Mouse (Mus musculus) ES-E14 (cell line): ENCODE data around the gene 1110008L16Rik. TPM values are rescaled to one million over a fixed set of nuclear protein-coding genes. Genes with fewer than 3 reads are reported as not detected.
"Not testable (repeated sequence)": the region's sequence is repeated elsewhere in the genome, so short reads cannot be mapped to it uniquely, and the experiment has no call there.

Experiments used
- DNase-seq: peaks from one replicate; pipeline ENCODE4 v3.0.0-alpha.2; 2013; ENCODE audit warnings: low read depth, low spot score
- H3K27ac ChIP-seq: 2 replicates; pipeline ENCODE4 v1.5.1; 2012; ENCODE audit warnings: low read depth, mild to moderate bottlenecking, low read length, moderate library complexity, mixed read lengths; ENCODE audit not compliant: poor library complexity, insufficient read depth, severe bottlenecking
- H3K36me3 ChIP-seq: 2 replicates; pipeline ENCODE4 v1.6.1; 2012; ENCODE audit warnings: mild to moderate bottlenecking, low read length, moderate library complexity, mixed read lengths; ENCODE audit not compliant: control insufficient read depth, poor library complexity, insufficient read depth, severe bottlenecking
- H3K4me1 ChIP-seq, 2 experiments: fragments of 150-350 bp in 1 of 2; sonication (generic) in 1 of 2; 2 replicates each; pipeline ENCODE4 v1.6.1; 2012; ENCODE audit warnings: low read length in 2 of 2, mild to moderate bottlenecking in 1 of 2, mixed read lengths in 1 of 2; ENCODE audit not compliant: control insufficient read depth in 2 of 2, insufficient read depth in 2 of 2, poor library complexity in 1 of 2
- H3K4me3 ChIP-seq, 2 experiments: fragments of 150-350 bp in 1 of 2; sonication (generic) in 1 of 2; 2 replicates each; pipeline ENCODE4 v1.5.1; 2012; ENCODE audit warnings: low read length in 2 of 2, low read depth in 1 of 2, mild to moderate bottlenecking in 1 of 2, mixed read lengths in 1 of 2; ENCODE audit not compliant: insufficient read depth in 1 of 2, poor library complexity in 1 of 2, severe bottlenecking in 1 of 2
- H3K9ac ChIP-seq: 2 replicates; pipeline ENCODE4 v1.6.1; 2012; ENCODE audit warnings: low read depth, mild to moderate bottlenecking, low read length, mixed read lengths; ENCODE audit not compliant: poor library complexity, insufficient read depth, severe bottlenecking
- H3K9me3 ChIP-seq: fragments of 150-350 bp; sonication (generic); 2 replicates; pipeline ENCODE4 v1.6.1; 2012; ENCODE audit warnings: low read depth, mild to moderate bottlenecking, low read length; ENCODE audit not compliant: control insufficient read depth, insufficient read depth
- CHD2 ChIP-seq: IDR thresholded peaks from 2 replicates; pipeline ENCODE4 v1.6.1; 2014; ENCODE audit warnings: mild to moderate bottlenecking, low read depth, low read length, inconsistent platforms
- HCFC1 ChIP-seq: IDR thresholded peaks from 2 replicates; pipeline ENCODE4 v1.6.1; 2012; ENCODE audit warnings: low read length, inconsistent platforms, borderline replicate concordance; ENCODE audit not compliant: insufficient read depth
- MAFK ChIP-seq: IDR thresholded peaks from 2 replicates; pipeline ENCODE4 v1.6.1; 2014; ENCODE audit warnings: mild to moderate bottlenecking, low read depth, low read length, inconsistent platforms; ENCODE audit not compliant: insufficient read depth
- ZC3H11A ChIP-seq: IDR thresholded peaks from 2 replicates; pipeline ENCODE4 v1.6.1; 2012; ENCODE audit warnings: low read depth, mild to moderate bottlenecking, inconsistent platforms, low read length, borderline replicate concordance
- ZNF384 ChIP-seq: IDR thresholded peaks from 2 replicates; pipeline ENCODE4 v1.6.1; 2012; ENCODE audit warnings: low read depth, low read length, inconsistent platforms
- in situ Hi-C, 2 experiments: fragments of 600-800 bp; cut with MboI; formaldehyde crosslinking; loops; one replicate each; pipeline ENCODE4 v1.15.1; 2025; ENCODE audit warnings: low sequenced_read_pairs in 2 of 2, inconsistent platforms in 1 of 2; ENCODE audit not compliant: unreplicated experiment in 2 of 2
- total RNA-seq: library from RNA; depleted of rRNA; stranded (reverse); fragments of 300-350 nt; gene quantifications from 2 replicates; pipeline ENCODE4 v1.2.3, GENCODE M21; 2012; rRNA removed

The 1110008L16Rik gene
- total RNA-seq, result 32.5 and 39.0 TPM in 2 replicates

DNA sequence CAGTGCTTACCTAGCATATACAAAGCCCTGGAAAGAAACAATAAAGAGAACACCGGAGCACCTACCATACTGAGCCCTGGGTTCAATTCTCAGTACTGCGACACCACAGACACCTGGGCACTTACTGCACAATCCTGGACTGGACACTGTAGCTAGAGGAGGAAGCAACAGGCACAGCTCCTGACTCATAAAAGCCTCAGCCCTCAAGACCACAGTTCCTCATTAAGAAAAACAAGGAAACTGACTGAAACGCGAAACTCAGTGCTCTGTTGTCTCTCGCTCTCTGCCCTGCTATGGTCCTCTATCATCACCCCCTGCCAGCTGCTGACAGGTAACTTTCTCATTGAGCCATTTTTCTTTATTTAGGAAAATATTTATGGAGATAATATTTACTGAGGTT, at the start of gene 1110008L16Rik:
TSS of gene 1110008L16Rik (plus strand) at position 242 of the 400 bp plus-strand sequence.
- TF ChIP-seq ZC3H11A, result no peak
- TF ChIP-seq MAFK, result no peak
- no peak for TF ChIP-seq ZNF384
- TF ChIP-seq CHD2, result no peak
- no peak for TF ChIP-seq HCFC1
- Histone ChIP-seq H3K36me3 (peaks cover 7% of the 10 kb centered on the region), H3K27ac (no peak within 1 kb of the TSS), H3K9ac (no peak within 1 kb of the TSS), H3K9me3 (no peaks in the 10 kb centered on the region), H3K4me1 (peaks cover 0 to 12% of the 10 kb centered on the region in 2 experiments; a peak in 2 of 4 replicates), H3K4me3 (no peak within 1 kb of the TSS)
- in situ Hi-C loops, result no loop called here
- DNase-seq, result no peak

DNA sequence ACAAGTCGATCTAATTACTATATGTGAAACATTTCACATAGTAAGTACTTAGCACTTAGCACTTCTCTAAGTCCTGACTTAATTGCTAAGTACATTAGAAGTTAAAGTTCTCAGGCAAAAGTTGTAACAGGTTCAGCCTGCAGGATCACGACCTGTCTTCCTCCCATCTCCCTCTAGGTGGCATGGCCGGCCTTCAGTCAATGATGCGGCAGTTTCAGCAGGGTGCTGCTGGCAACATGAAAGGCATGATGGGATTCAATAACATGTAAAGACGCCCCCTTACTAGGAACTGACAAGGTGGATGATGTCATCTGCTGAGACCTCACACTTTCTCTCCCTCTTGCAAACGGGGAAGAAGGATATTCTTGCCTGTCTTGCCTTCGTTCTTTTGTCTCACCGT, 37.4 kb upstream of the 1110008L16Rik start:
- H3K9ac ChIP-seq, H3K36me3 ChIP-seq, DNase-seq, H3K27ac ChIP-seq, H3K4me3 ChIP-seq, in situ Hi-C loops, H3K4me1 ChIP-seq, H3K9me3 ChIP-seq: not testable (repeated sequence)

DNA sequence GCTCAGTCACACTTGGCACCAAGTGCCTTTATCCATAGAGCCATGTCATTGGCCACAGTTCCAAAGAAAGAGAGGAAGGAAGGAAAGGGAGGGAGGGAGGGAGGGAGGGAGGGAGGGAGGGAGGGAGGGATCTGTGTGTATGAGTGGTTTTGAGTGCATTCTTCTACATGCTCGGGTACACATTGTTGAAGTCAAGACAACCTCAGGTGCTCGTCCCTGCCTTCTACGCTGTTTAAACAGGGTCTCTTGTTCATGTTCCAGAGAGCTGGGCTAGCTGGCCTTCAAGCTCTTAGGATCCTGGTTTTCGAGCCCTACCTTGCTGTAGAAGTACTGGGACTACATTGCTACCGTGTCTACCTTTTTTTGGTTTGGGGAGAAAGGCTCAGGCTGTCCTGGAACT, 36.0 kb upstream of the 1110008L16Rik start:
- DNase-seq, H3K27ac ChIP-seq, H3K9me3 ChIP-seq, H3K36me3 ChIP-seq, H3K4me1 ChIP-seq, H3K9ac ChIP-seq, H3K4me3 ChIP-seq, in situ Hi-C loops: not testable (repeated sequence)

DNA sequence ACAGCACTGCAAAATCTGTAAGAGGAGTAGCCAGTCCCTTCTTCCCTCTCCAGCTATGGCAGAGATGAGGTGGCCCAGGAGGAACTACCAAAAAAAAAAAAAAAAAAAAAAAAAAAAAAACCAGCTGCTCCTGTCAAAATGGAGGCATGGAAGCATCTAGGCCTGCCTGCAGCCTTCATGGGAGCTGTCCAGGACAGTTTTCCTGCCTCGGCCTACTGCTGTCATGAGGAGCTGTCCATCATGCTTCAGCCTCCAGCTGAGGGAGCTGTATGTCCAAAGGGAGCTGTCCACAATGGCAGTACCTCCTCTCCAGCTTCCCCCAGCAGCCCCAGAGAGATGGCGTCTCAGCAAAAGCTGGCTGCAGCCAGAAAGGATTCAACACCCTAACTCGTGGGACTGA, 27.1 kb upstream of the 1110008L16Rik start:
- no peak overlapping the region for H3K27ac ChIP-seq
- H3K4me3 ChIP-seq, result no peak overlapping the region
- TF ChIP-seq ZNF384, result peak; percentile 97
- TF ChIP-seq HCFC1, result peak; percentile 44; the same call in 1 of the 2 replicates
- no peak for TF ChIP-seq CHD2
- H3K36me3 ChIP-seq, result no peaks in the 10 kb centered on the region
- DNase-seq, result peak; percentile 54
- no peak overlapping the region for H3K9ac ChIP-seq
- no peaks in the 10 kb centered on the region for H3K9me3 ChIP-seq
- H3K4me1 ChIP-seq, result no peaks in the 10 kb centered on the region
- in situ Hi-C loops, result no loop called here

DNA sequence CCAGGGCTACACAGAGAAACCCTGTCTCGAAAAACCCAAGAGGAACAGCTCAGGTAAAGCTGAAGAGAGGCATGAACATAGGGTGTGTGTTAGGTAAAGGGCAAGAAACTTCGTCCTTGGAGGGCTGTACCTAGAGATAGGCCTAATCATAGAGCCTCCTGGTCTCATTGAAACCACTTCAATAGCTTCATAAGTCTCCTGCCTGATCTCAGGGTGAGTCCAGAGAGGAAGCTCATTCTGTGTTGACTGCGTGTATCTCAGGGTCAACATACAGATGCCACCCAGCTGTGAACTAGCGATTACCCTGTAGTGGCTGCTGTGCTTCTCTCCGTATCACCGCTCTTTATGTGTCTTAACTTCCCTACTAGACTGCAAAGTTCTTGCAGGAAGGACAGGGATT, 21.8 kb upstream of the 1110008L16Rik start:
- H3K9ac ChIP-seq, H3K27ac ChIP-seq, in situ Hi-C loops, DNase-seq, H3K4me1 ChIP-seq, H3K4me3 ChIP-seq, H3K9me3 ChIP-seq, H3K36me3 ChIP-seq: not testable (repeated sequence)
